Comparison of ENCODE assay signal across 8 mouse cellular contexts in genomic region chr11:16752007-16752348, GRCm38 (mm10). TPM values are rescaled to one million over a fixed set of nuclear protein-coding genes. Genes with fewer than 3 reads are reported as not detected.
DNase-seq lines count a peak whose midpoint lies in the region; ATAC-seq and TF ChIP-seq lines count a peak whose summit lies in the region.

Egfr (plus strand) TSS chr11:16752203.

- H3K9me3 ChIP-seq in embryonic facial prominence, embryonic 13.5 days, result no peaks in the 10 kb centered on the region
- no peaks in the 10 kb centered on the region for H3K9me3 ChIP-seq in heart, embryonic 11.5 days (replicated peaks; ENCODE audit: control insufficient read depth, low read length)
- no peaks in the 10 kb centered on the region for H3K9me3 ChIP-seq in kidney, embryonic 14.5 days (ENCODE audit: control insufficient read depth, low read length)
- H3K9me3 ChIP-seq in liver, embryonic 11.5 days (ENCODE audit: control insufficient read depth, low read length), result no peaks in the 10 kb centered on the region

- H3ac ChIP-seq in myocyte (ENCODE audit: control insufficient read depth, insufficient read length), result peak within 1 kb of the TSS; percentile 84

- H3K36me3 ChIP-seq in embryonic facial prominence, embryonic 13.5 days, result no peaks in the 10 kb centered on the region
- no peaks in the 10 kb centered on the region for H3K36me3 ChIP-seq in heart, embryonic 11.5 days (ENCODE audit: control insufficient read depth, insufficient read depth, low read length)
- no peaks in the 10 kb centered on the region for H3K36me3 ChIP-seq in kidney, embryonic 14.5 days (ENCODE audit: control insufficient read depth, insufficient read depth, low read length)
- no peaks in the 10 kb centered on the region for H3K36me3 ChIP-seq in liver, embryonic 11.5 days (ENCODE audit: control insufficient read depth, insufficient read depth, low read length)
- H3K36me3 ChIP-seq in myocyte (ENCODE audit: control insufficient read depth, insufficient read depth), result no peaks in the 10 kb centered on the region

- 0 out of 2 replicates have a peak within 1 kb of the TSS, but pooled peaks have one; percentile 9 for H3K27ac ChIP-seq in embryonic facial prominence, embryonic 13.5 days
- no peak within 1 kb of the TSS for H3K27ac ChIP-seq in heart, embryonic 11.5 days (ENCODE audit: low read depth, low read length)
- no peak within 1 kb of the TSS for H3K27ac ChIP-seq in kidney, embryonic 14.5 days (ENCODE audit: low read depth, low read length)
- no peak within 1 kb of the TSS for H3K27ac ChIP-seq in liver, embryonic 11.5 days (ENCODE audit: low read depth, low read length)

- no peak for DNase-seq in left cerebral cortex, adult 8-10 months (ENCODE audit: low spot score in 2 of 2)
- no peak for DNase-seq in left cerebral cortex, adult 11 months (ENCODE audit: low spot score)
- peak; percentile 41 for DNase-seq in liver, embryonic 11.5 days (ENCODE audit: low spot score)
- DNase-seq in urinary bladder, postnatal 4 days (ENCODE audit: low spot score in 2 of 2), result peak; percentile 71 to 74

- TF ChIP-seq POLR2A in myocyte (IDR thresholded peaks at IDR 0.05; ENCODE audit: insufficient read length, low read depth), result peak; percentile 85

- H3K79me2 ChIP-seq in myocyte (ENCODE audit: control insufficient read depth, insufficient read depth), result peaks cover 13% of the 10 kb centered on the region

- H3K4me1 ChIP-seq in embryonic facial prominence, embryonic 13.5 days, result peaks cover 16% of the 10 kb centered on the region; the same call in 1 of the 2 replicates
- H3K4me1 ChIP-seq in heart, embryonic 11.5 days (ENCODE audit: control insufficient read depth, insufficient read depth, low read length), result 0 out of 2 replicates have a peak, but pooled peaks cover 3% of the 10 kb centered on the region
- 0 out of 2 replicates have a peak, but pooled peaks cover 4% of the 10 kb centered on the region for H3K4me1 ChIP-seq in kidney, embryonic 14.5 days (ENCODE audit: control insufficient read depth, insufficient read depth, low read length)
- no peaks in the 10 kb centered on the region for H3K4me1 ChIP-seq in liver, embryonic 11.5 days (replicated peaks; ENCODE audit: control insufficient read depth, insufficient read depth, low read length)

- H3K27me3 ChIP-seq in embryonic facial prominence, embryonic 13.5 days, result peaks cover 49% of the 10 kb centered on the region
- H3K27me3 ChIP-seq in heart, embryonic 11.5 days (ENCODE audit: control insufficient read depth, insufficient read depth, low read length), result peaks cover 41% of the 10 kb centered on the region
- peaks cover 6% of the 10 kb centered on the region for H3K27me3 ChIP-seq in kidney, embryonic 14.5 days (ENCODE audit: control insufficient read depth, insufficient read depth, low read length)
- H3K27me3 ChIP-seq in liver, embryonic 11.5 days (replicated peaks; ENCODE audit: control insufficient read depth, insufficient read depth, low read length), result peaks cover 41% of the 10 kb centered on the region
- H3K27me3 ChIP-seq in myocyte (ENCODE audit: control insufficient read depth, insufficient read depth, insufficient read length), result no peaks in the 10 kb centered on the region

- ATAC-seq in embryonic facial prominence, embryonic 13.5 days (ENCODE audit: insufficient number of reproducible peaks, insufficient read depth, low FRiP score, low TSS enrichment, low read depth), result peak; percentile 87
- peak; percentile 76 for ATAC-seq in heart, embryonic 11.5 days (replicated peaks; ENCODE audit: insufficient number of reproducible peaks, low FRiP score, low TSS enrichment)
- peak; percentile 94 for ATAC-seq in kidney, embryonic 14.5 days (ENCODE audit: low FRiP score, low TSS enrichment)
- peak; percentile 74 for ATAC-seq in liver, embryonic 11.5 days (replicated peaks; ENCODE audit: low FRiP score)

- peak within 1 kb of the TSS; percentile 93 for H3K4me2 ChIP-seq in embryonic facial prominence, embryonic 13.5 days
- H3K4me2 ChIP-seq in heart, embryonic 11.5 days, result peak within 1 kb of the TSS; percentile 84
- peak within 1 kb of the TSS; percentile 93 for H3K4me2 ChIP-seq in kidney, embryonic 14.5 days (replicated peaks; ENCODE audit: low read depth, low read length)
- H3K4me2 ChIP-seq in liver, embryonic 11.5 days, result peak within 1 kb of the TSS; percentile 77
- peak within 1 kb of the TSS; percentile 89 for H3K4me2 ChIP-seq in myocyte (ENCODE audit: low read depth)

- H3K9ac ChIP-seq in embryonic facial prominence, embryonic 13.5 days, result peak within 1 kb of the TSS; percentile 78
- H3K9ac ChIP-seq in heart, embryonic 11.5 days (ENCODE audit: low read depth, low read length), result peak within 1 kb of the TSS; percentile 58
- peak within 1 kb of the TSS; percentile 64 for H3K9ac ChIP-seq in kidney, embryonic 14.5 days (ENCODE audit: low read depth, low read length)
- peak within 1 kb of the TSS; percentile 37 for H3K9ac ChIP-seq in liver, embryonic 11.5 days (ENCODE audit: low read depth, low read length)

- H3K4me3 ChIP-seq in embryonic facial prominence, embryonic 13.5 days, result peak within 1 kb of the TSS; percentile 69
- H3K4me3 ChIP-seq in heart, embryonic 11.5 days (ENCODE audit: low read depth, low read length), result peak within 1 kb of the TSS; percentile 51
- peak within 1 kb of the TSS; percentile 69 for H3K4me3 ChIP-seq in kidney, embryonic 14.5 days (ENCODE audit: low read length)
- H3K4me3 ChIP-seq in liver, embryonic 11.5 days (ENCODE audit: low read depth, low read length), result peak within 1 kb of the TSS; percentile 59
- peak within 1 kb of the TSS; percentile 72 for H3K4me3 ChIP-seq in myocyte

- WGBS in embryonic facial prominence, embryonic 13.5 days, result under 1% methylated on average over 21 of the region's 21 CpGs
- 1% methylated on average over 20 of the region's 21 CpGs for WGBS in heart, embryonic 11.5 days (ENCODE audit: insufficient replicate concordance)
- under 1% methylated on average over 17 of the region's 21 CpGs for WGBS in kidney, embryonic 14.5 days
- 3% methylated on average over 21 of the region's 21 CpGs for WGBS in liver, embryonic 11.5 days

TF ChIP-seq in myocyte, 11 proteins besides CTCF, POLR2A, EP300 and RAD21:
- no peak for TF ChIP-seq TCF3 (IDR thresholded peaks at IDR 0.05; ENCODE audit: insufficient read length, low read depth)
- no peak for TF ChIP-seq E2F4 (IDR thresholded peaks at IDR 0.05; ENCODE audit: insufficient read depth)
- no peak for TF ChIP-seq MYOG (IDR thresholded peaks at IDR 0.05; ENCODE audit: control insufficient read depth in 1 of 3, insufficient read depth in 1 of 3, insufficient read length in 2 of 3, low read depth in 2 of 3)
- peak; percentile 49 for TF ChIP-seq POLR2AphosphoS2 (IDR thresholded peaks at IDR 0.05; ENCODE audit: insufficient read length, low read depth)
- no peak for TF ChIP-seq MYOD1 (IDR thresholded peaks at IDR 0.05; ENCODE audit: control insufficient read depth in 1 of 3, insufficient read length in 2 of 3, low read depth in 2 of 3)
- no peak for TF ChIP-seq USF1 (IDR thresholded peaks at IDR 0.05; ENCODE audit: low read depth)
- no peak for TF ChIP-seq REST (IDR thresholded peaks at IDR 0.05; ENCODE audit: insufficient read depth, insufficient read length)

RNA-seq across cellular contexts. Expression of gene Egfr, which starts in this region (rescaled TPM):
- total RNA-seq in left cerebral cortex, adult 8-10 months (2022), result 10 to 100 TPM; 11.8 to 15.0 (median 13.7) TPM
- 12.6 and 17.0 TPM in 2 replicates for polyA plus RNA-seq in embryonic facial prominence, embryonic 13.5 days (2015; fragmentation: Nextera tagmentation; extraction: Ambion mirVana)
- polyA plus RNA-seq in heart, embryonic 11.5 days (2014; fragmentation: Nextera tagmentation; extraction: Ambion mirVana), result 2.8 and 3.7 TPM in 2 replicates
- polyA plus RNA-seq in kidney, embryonic 14.5 days (2014; fragmentation: Nextera tagmentation; extraction: Ambion mirVana), result 5.7 and 6.0 TPM in 2 replicates
- polyA plus RNA-seq in liver, embryonic 11.5 days (2014; fragmentation: Nextera tagmentation; extraction: Ambion mirVana), result 2.4 and 3.7 TPM in 2 replicates
- polyA plus RNA-seq in myocyte (2012; fragmentation: generic; extraction: Trizol), result 4.1 TPM

Comparison
In these comparisons a context has a peak if more than half of its experiments do, and no peak if none do; other contexts are left out.
1. DNase-seq: peak in liver, embryonic 11.5 days (single experiment) and urinary bladder, postnatal 4 days (2 of 2); none in left cerebral cortex, adult 8-10 months (0 of 2) and left cerebral cortex, adult 11 months (single experiment).
2. Peak in every context shown above with its lines, with median percentiles within 50 percentile points of each other: ATAC-seq, H3K4me2 ChIP-seq, H3K4me3 ChIP-seq and H3K9ac ChIP-seq.